Mouse (Mus musculus): ENCODE measurements at regions not wholly inside any gene's neighbourhood (a gene's known extent, or its start where the extent isn't known, plus 50 kb on each side); places are given as distances from the start of the nearest gene placed in this dataset.
"Not testable (repeated sequence)": the region's sequence is repeated elsewhere in the genome, so short reads cannot be mapped to it uniquely, and the experiment has no call there.

DNA sequence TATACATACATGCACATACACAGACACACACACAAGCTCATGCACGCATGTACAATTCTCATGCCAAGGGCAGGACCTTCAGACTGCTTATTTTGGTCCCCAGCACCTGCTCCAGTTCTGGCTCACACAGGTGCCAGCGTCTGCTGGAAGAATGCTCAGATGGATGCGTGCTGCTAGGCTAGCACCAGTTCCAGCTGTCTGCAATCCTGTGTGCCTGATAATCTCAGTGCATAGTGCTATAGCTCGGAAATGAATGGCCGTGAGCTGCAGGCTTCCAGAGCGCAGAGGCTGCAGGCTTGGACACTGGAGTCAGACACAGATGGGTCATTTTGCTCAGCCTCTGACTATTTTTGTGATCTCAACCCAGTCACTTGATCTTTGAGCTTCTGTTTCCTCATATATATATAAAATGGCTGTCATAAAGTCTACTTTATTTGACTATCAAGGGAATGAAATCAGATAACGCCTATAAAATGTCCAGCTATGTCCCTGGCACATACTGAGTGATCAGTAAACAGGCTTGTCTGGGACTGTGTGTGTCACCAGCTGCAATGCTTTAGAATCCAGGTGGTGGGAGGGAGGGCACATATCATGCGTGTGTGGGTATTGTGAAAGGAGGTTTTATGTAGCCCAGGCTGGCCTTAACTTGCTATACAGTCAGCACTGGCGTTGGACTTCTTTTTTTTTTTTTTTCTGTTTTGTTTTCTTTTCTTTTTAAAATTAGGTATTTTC, 91.7 kb upstream of the Eif4g2 start:
- Histone ChIP-seq H3K9ac (replicated peaks) (no peak overlapping the region), H3K4me1 (replicated peaks; ENCODE audit: control insufficient read depth in 2 of 2, insufficient read depth in 2 of 2, low read length in 1 of 2) (peaks cover 22 to 27% of the 10 kb centered on the region in 2 experiments), H3K27me3 (ENCODE audit: control insufficient read depth, insufficient read depth, low read length) (no peaks in the 10 kb centered on the region), H3K36me3 (replicated peaks; ENCODE audit: control insufficient read depth, insufficient read depth, low read depth) (no peaks in the 10 kb centered on the region), H3K4me2 (ENCODE audit: low read depth) (no peak overlapping the region), H3K27ac (no peak overlapping the region), H3K9me3 (ENCODE audit: control insufficient read depth, low read length) (no peaks in the 10 kb centered on the region), H3K4me3 (ENCODE audit: insufficient read depth in 1 of 2, low read depth in 2 of 2, low read length in 2 of 2) (no peak overlapping the region)
- TF ChIP-seq CTCF (IDR thresholded peaks at IDR 0.05; ENCODE audit: low read depth) = no peak
- TF ChIP-seq EP300 (IDR thresholded peaks at IDR 0.05; ENCODE audit: low read depth) = no peak
- DNase-seq (ENCODE audit: low read depth in 3 of 3, low spot score in 3 of 3) (no peak), ATAC-seq (ENCODE audit: insufficient read depth) (no peak)
- 78% methylated on average over 9 of the region's 9 CpGs for WGBS (ENCODE audit: insufficient replicate concordance)

DNA sequence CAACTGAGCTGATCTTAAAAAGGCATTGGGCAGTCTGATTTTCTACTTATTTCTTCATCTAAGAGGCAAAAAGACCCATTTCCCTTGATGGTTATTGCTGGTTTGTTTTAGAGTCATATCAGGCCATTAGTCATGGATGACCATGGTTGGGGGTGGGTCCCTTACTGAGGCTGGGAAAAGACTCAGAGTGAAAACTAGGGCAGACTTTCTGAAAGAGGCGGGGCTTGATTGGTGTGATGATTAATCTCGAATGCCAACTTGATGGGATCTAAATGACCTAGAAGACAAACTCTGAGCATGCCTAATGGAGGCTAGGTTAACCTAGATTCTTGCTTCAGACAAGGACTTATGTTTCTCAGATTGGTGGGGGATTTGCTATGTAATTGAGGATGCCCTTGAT, 89.2 kb upstream of the Eif4g2 start:
- peaks cover 0 to 3% of the 10 kb centered on the region in 2 experiments; a peak in 2 of 4 replicates for H3K4me1 ChIP-seq (replicated peaks; ENCODE audit: control insufficient read depth in 2 of 2, insufficient read depth in 2 of 2, low read length in 1 of 2)
- H3K4me3 ChIP-seq (ENCODE audit: insufficient read depth in 1 of 2, low read depth in 2 of 2, low read length in 2 of 2) = no peak overlapping the region
- no peak for DNase-seq (ENCODE audit: low read depth in 3 of 3, low spot score in 3 of 3)
- WGBS (ENCODE audit: insufficient replicate concordance) = 67% methylated on average over 2 of the region's 2 CpGs
- ATAC-seq (ENCODE audit: insufficient read depth) = no peak
- no peak overlapping the region for H3K27ac ChIP-seq
- no peaks in the 10 kb centered on the region for H3K9me3 ChIP-seq (ENCODE audit: control insufficient read depth, low read length)
- H3K4me2 ChIP-seq (ENCODE audit: low read depth) = no peak overlapping the region
- H3K9ac ChIP-seq (replicated peaks) = no peak overlapping the region
- TF ChIP-seq CTCF (IDR thresholded peaks at IDR 0.05; ENCODE audit: low read depth) (no peak), EP300 (IDR thresholded peaks at IDR 0.05; ENCODE audit: low read depth) (no peak)
- H3K27me3 ChIP-seq (ENCODE audit: control insufficient read depth, insufficient read depth, low read length) = no peaks in the 10 kb centered on the region
- H3K36me3 ChIP-seq (replicated peaks; ENCODE audit: control insufficient read depth, insufficient read depth, low read depth) = no peaks in the 10 kb centered on the region

DNA sequence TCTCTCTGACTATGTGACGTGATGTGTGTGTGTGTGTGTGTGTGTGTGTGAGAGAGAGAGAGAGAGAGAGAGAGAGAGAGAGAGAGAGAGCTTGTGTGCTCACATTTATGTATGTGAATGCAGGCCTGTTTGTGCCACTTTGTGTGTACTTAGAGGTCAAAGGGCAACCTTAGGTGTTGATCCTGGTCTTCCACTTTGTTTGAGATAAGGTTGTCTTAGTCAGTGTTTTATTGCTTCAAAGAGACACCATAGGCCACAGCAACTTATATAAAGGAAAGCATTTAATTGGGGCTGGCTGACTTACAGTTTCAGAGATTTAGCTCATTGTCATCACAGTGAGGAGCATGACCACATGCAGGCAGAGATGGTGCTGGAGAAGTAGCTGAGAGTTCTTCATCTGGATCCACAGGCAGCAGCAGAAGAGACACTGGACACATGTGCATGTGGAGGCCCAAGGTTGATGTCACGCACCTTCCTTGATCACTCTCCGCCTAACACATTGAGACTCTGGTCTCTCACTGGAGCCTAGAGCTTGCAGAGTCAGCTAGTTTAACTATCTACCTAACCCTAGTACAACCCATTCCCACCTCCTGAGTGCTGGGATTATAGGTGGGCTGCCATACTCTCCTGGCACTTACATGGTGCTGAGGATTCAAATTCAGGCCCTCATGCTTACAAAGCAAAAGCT, 85.9 kb upstream of the Eif4g2 start:
- 78% methylated on average over 3 of the region's 3 CpGs for WGBS (ENCODE audit: insufficient replicate concordance)
- not testable (repeated sequence) for DNase-seq (ENCODE audit: low read depth in 3 of 3, low spot score in 3 of 3); H3K9ac ChIP-seq (replicated peaks); H3K4me2 ChIP-seq (ENCODE audit: low read depth); H3K9me3 ChIP-seq (ENCODE audit: control insufficient read depth, low read length); H3K27ac ChIP-seq; H3K4me1 ChIP-seq (replicated peaks; ENCODE audit: control insufficient read depth in 2 of 2, insufficient read depth in 2 of 2, low read length in 1 of 2); H3K4me3 ChIP-seq (ENCODE audit: insufficient read depth in 1 of 2, low read depth in 2 of 2, low read length in 2 of 2); H3K27me3 ChIP-seq (ENCODE audit: control insufficient read depth, insufficient read depth, low read length); ATAC-seq (ENCODE audit: insufficient read depth); H3K36me3 ChIP-seq (replicated peaks; ENCODE audit: control insufficient read depth, insufficient read depth, low read depth)

DNA sequence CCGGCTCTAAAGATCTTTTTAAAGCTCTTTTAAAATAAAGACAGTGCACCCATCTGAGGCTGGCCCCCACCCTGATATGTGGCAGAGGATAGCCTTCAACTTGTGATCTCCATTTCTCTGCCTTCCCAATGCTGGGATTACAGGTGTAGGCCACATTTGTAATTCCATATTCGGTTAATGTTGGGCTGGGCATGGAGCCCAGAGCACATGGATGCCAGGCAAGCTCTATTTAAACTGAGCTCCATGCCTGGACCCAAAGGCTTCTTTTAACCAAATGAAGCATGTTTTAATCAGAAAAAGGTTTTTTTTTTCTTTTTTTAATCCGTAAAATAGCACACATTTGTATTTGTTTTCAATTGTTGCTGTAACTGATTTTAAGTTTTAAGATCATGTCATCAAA, 82.2 kb upstream of the Eif4g2 start:
- Histone ChIP-seq H3K9me3 (ENCODE audit: control insufficient read depth, low read length) (no peaks in the 10 kb centered on the region), H3K36me3 (replicated peaks; ENCODE audit: control insufficient read depth, insufficient read depth, low read depth) (no peaks in the 10 kb centered on the region), H3K4me1 (replicated peaks; ENCODE audit: control insufficient read depth in 2 of 2, insufficient read depth in 2 of 2, low read length in 1 of 2) (no peaks in the 10 kb centered on the region), H3K4me2 (ENCODE audit: low read depth) (no peak overlapping the region), H3K27me3 (ENCODE audit: control insufficient read depth, insufficient read depth, low read length) (no peaks in the 10 kb centered on the region), H3K27ac (no peak overlapping the region), H3K9ac (replicated peaks) (no peak overlapping the region), H3K4me3 (ENCODE audit: insufficient read depth in 1 of 2, low read depth in 2 of 2, low read length in 2 of 2) (no peak overlapping the region)
- DNase-seq (ENCODE audit: low read depth in 3 of 3, low spot score in 3 of 3) (no peak), ATAC-seq (ENCODE audit: insufficient read depth) (no peak)
- TF ChIP-seq CTCF (IDR thresholded peaks at IDR 0.05; ENCODE audit: low read depth) (no peak), EP300 (IDR thresholded peaks at IDR 0.05; ENCODE audit: low read depth) (no peak)
- 65% methylated on average over 3 of the region's 3 CpGs for WGBS (ENCODE audit: insufficient replicate concordance)

DNA sequence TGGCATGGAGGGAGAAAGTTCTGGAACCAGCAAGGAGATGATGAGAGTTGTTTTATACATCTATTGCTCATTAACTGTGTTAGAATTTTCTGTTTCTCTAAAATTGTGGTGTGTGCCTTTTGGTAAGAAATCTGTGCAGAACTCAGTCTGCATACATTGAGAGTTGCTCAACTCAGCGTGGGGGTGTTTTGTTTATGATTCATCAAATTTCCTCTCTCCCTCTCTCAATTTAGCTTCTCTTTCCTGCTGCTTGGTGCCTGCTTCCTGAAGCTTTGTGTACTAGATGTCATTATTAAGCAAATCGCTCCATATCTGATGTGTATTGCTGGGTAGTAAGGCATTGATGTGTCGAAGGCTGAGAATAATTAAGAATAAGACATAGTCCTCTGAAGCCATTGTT, 81.4 kb upstream of the Eif4g2 start:
- Histone ChIP-seq H3K9ac (replicated peaks) (no peak overlapping the region), H3K4me1 (replicated peaks; ENCODE audit: control insufficient read depth in 2 of 2, insufficient read depth in 2 of 2, low read length in 1 of 2) (no peaks in the 10 kb centered on the region), H3K36me3 (replicated peaks; ENCODE audit: control insufficient read depth, insufficient read depth, low read depth) (no peaks in the 10 kb centered on the region), H3K4me3 (ENCODE audit: insufficient read depth in 1 of 2, low read depth in 2 of 2, low read length in 2 of 2) (no peak overlapping the region), H3K9me3 (ENCODE audit: control insufficient read depth, low read length) (no peaks in the 10 kb centered on the region), H3K27ac (no peak overlapping the region), H3K4me2 (ENCODE audit: low read depth) (no peak overlapping the region), H3K27me3 (ENCODE audit: control insufficient read depth, insufficient read depth, low read length) (no peaks in the 10 kb centered on the region)
- 77% methylated on average over 3 of the region's 3 CpGs for WGBS (ENCODE audit: insufficient replicate concordance)
- ATAC-seq (ENCODE audit: insufficient read depth) (no peak), DNase-seq (ENCODE audit: low read depth in 3 of 3, low spot score in 3 of 3) (no peak)
- TF ChIP-seq CTCF (IDR thresholded peaks at IDR 0.05; ENCODE audit: low read depth) (no peak), EP300 (IDR thresholded peaks at IDR 0.05; ENCODE audit: low read depth) (no peak)

Measured in liver, embryonic 14.5 days (tissue).